Mouse (Mus musculus) right cerebral cortex, postnatal 14 days (tissue): ENCODE results near the gene Sag.
A peak's percentile ranks its signal among the peaks of the same experiment; 100 is the strongest.

Experiments used
- DNase-seq: peaks from one replicate; pipeline ENCODE4 v3.0.0; 2022

Gene Sag

GRCm38 (mm10) chr1:87803576-87803975 is at the start of gene Sag:
TSS of gene Sag (plus strand) at chr1:87803680.
- no peak for DNase-seq

- DNase-seq: peak; percentile 92
Observed at GRCm38 (mm10) chr1:87755641-87756470, 47.6 kb upstream of the Sag start, which contains the start of gene Atg16l1. TSS of gene Atg16l1 (plus strand) at chr1:87755870.

GRCm38 (mm10) chr1:87763821-87764220 is 39.7 kb upstream of the Sag start:
- DNase-seq: no peak

GRCm38 (mm10) chr1:87765741-87766140 is 37.7 kb upstream of the Sag start:
- no peak for DNase-seq

- no peak for DNase-seq
Observed at GRCm38 (mm10) chr1:87766233-87766632, 37.2 kb upstream of the Sag start.

- DNase-seq: no peak
Observed at GRCm38 (mm10) chr1:87769263-87769662, 34.2 kb upstream of the Sag start.

- no peak for DNase-seq
Observed at GRCm38 (mm10) chr1:87770486-87770885, 33.0 kb upstream of the Sag start.

GRCm38 (mm10) chr1:87771724-87772123 is 31.8 kb upstream of the Sag start:
- no peak for DNase-seq

GRCm38 (mm10) chr1:87773336-87773735 is 30.1 kb upstream of the Sag start:
- DNase-seq: no peak

GRCm38 (mm10) chr1:87774845-87775244 is 28.6 kb upstream of the Sag start:
- DNase-seq: no peak

GRCm38 (mm10) chr1:87779204-87779785 is 24.2 kb upstream of the Sag start:
- no peak for DNase-seq

GRCm38 (mm10) chr1:87785703-87786102 is 17.8 kb upstream of the Sag start:
- DNase-seq: no peak

- peak; percentile 83 for DNase-seq
Observed at GRCm38 (mm10) chr1:87786251-87786650, 17.2 kb upstream of the Sag start.

GRCm38 (mm10) chr1:87789665-87790064 is 13.8 kb upstream of the Sag start:
- DNase-seq: no peak

- DNase-seq: no peak
Observed at GRCm38 (mm10) chr1:87792438-87793137, 10.9 kb upstream of the Sag start.

GRCm38 (mm10) chr1:87793138-87793449 is 10.4 kb upstream of the Sag start:
- DNase-seq: no peak

- DNase-seq: no peak
Observed at GRCm38 (mm10) chr1:87797702-87798101, 5.8 kb upstream of the Sag start.

- no peak for DNase-seq
Observed at GRCm38 (mm10) chr1:87798306-87798705, 5.2 kb upstream of the Sag start.

GRCm38 (mm10) chr1:87807751-87808150 is 4.3 kb downstream of the Sag start:
- no peak for DNase-seq

GRCm38 (mm10) chr1:87811391-87811790 is 7.9 kb downstream of the Sag start:
- DNase-seq: no peak

GRCm38 (mm10) chr1:87812061-87812460 is 8.6 kb downstream of the Sag start:
- no peak for DNase-seq

GRCm38 (mm10) chr1:87813155-87813554 is 9.7 kb downstream of the Sag start:
- DNase-seq: no peak

- DNase-seq: no peak
Observed at GRCm38 (mm10) chr1:87813681-87814080, 10.2 kb downstream of the Sag start.

GRCm38 (mm10) chr1:87824420-87824995 is 21.0 kb downstream of the Sag start:
- DNase-seq: no peak
